Mouse (Mus musculus): ENCODE measurements around the gene Cdadc1.

Cdadc1 gene

GRCm38 (mm10) chr14:59543956-59544355 is 53.8 kb downstream of the Cdadc1 start:
- DNase-seq (ENCODE audit: low spot score in 2 of 2) = no peak

- no peak for DNase-seq (ENCODE audit: low spot score in 2 of 2)
Observed at GRCm38 (mm10) chr14:59543158-59543826, 54.5 kb downstream of the Cdadc1 start.

GRCm38 (mm10) chr14:59540761-59541160 is 57.0 kb downstream of the Cdadc1 start:
- DNase-seq (ENCODE audit: low spot score in 2 of 2) = no peak

- DNase-seq (ENCODE audit: low spot score in 2 of 2) = no peak
Observed at GRCm38 (mm10) chr14:59540230-59540629, 57.5 kb downstream of the Cdadc1 start.

- no peak for DNase-seq (ENCODE audit: low spot score in 2 of 2)
Observed at GRCm38 (mm10) chr14:59537829-59538432, 59.8 kb downstream of the Cdadc1 start.

GRCm38 (mm10) chr14:59533908-59534307 is 63.9 kb downstream of the Cdadc1 start:
- no peak for DNase-seq (ENCODE audit: low spot score in 2 of 2)

- DNase-seq (ENCODE audit: low spot score in 2 of 2) = no peak
Observed at GRCm38 (mm10) chr14:59532986-59533385, 64.8 kb downstream of the Cdadc1 start.

GRCm38 (mm10) chr14:59530801-59531200 is 67.0 kb downstream of the Cdadc1 start:
- DNase-seq (ENCODE audit: low spot score in 2 of 2) = no peak

GRCm38 (mm10) chr14:59525843-59526242 is 71.9 kb downstream of the Cdadc1 start:
- DNase-seq (ENCODE audit: low spot score in 2 of 2) = no peak

- no peak for DNase-seq (ENCODE audit: low spot score in 2 of 2)
Observed at GRCm38 (mm10) chr14:59513922-59514444, 83.8 kb downstream of the Cdadc1 start.
